Mouse (Mus musculus) lung, postnatal 14 days (tissue): ENCODE data around the gene 9030025P20Rik.
"Not testable (repeated sequence)": the region's sequence is repeated elsewhere in the genome, so short reads cannot be mapped to it uniquely, and the experiment has no call there.

ENCODE experiments used
- DNase-seq: peaks from one replicate; pipeline ENCODE4 v3.0.0; 2021

9030025P20Rik gene

GRCm38 (mm10) chr17:14992522-14993138 lies 14.4 kb downstream of the 9030025P20Rik start:
- not testable (repeated sequence) for DNase-seq

GRCm38 (mm10) chr17:14993139-14993832 lies 15.0 kb downstream of the 9030025P20Rik start:
- DNase-seq = not testable (repeated sequence)

- DNase-seq = not testable (repeated sequence)
Measured at GRCm38 (mm10) chr17:14994140-14994539, 15.9 kb downstream of the 9030025P20Rik start.

GRCm38 (mm10) chr17:15000047-15000446 lies 21.8 kb downstream of the 9030025P20Rik start:
- DNase-seq = not testable (repeated sequence)

GRCm38 (mm10) chr17:15009088-15009487 lies 30.8 kb downstream of the 9030025P20Rik start:
- not testable (repeated sequence) for DNase-seq

GRCm38 (mm10) chr17:15009706-15010413 lies 31.6 kb downstream of the 9030025P20Rik start, which contains the start of gene Gm3435:
Gm3435 (plus strand) TSS chr17:15010176.
- not testable (repeated sequence) for DNase-seq

- DNase-seq = peak; percentile 8
Measured at GRCm38 (mm10) chr17:15021503-15022220, 43.4 kb downstream of the 9030025P20Rik start.

GRCm38 (mm10) chr17:15023878-15024492 lies 45.7 kb downstream of the 9030025P20Rik start:
- DNase-seq = not testable (repeated sequence)

- DNase-seq = not testable (repeated sequence)
Measured at GRCm38 (mm10) chr17:15024502-15025193, 46.4 kb downstream of the 9030025P20Rik start.

GRCm38 (mm10) chr17:15025513-15025912 lies 47.2 kb downstream of the 9030025P20Rik start:
- DNase-seq = not testable (repeated sequence)

GRCm38 (mm10) chr17:15031414-15031813 lies 53.1 kb downstream of the 9030025P20Rik start:
- DNase-seq = not testable (repeated sequence)

GRCm38 (mm10) chr17:15040455-15040854 lies 62.2 kb downstream of the 9030025P20Rik start:
- DNase-seq = not testable (repeated sequence)
